Mouse (Mus musculus) gastrocnemius, adult 8-10 months (tissue): ENCODE measurements around the gene Sgsm3. TPM values are rescaled to one million over a fixed set of nuclear protein-coding genes. Genes with fewer than 3 reads are reported as not detected.

Source experiments
- DNase-seq, 2 experiments: peaks; one replicate each; pipeline ENCODE4 v3.0.0; 2022; ENCODE audit warnings: low spot score in 2 of 2
- total RNA-seq, 4 experiments: library from RNA; stranded (reverse); gene quantifications; 2 replicates each; pipeline ENCODE4 v1.2.4; 2022

Gene Sgsm3
- total RNA-seq, 4 experiments from 2014 or later: 14.9 to 22.1 (median 20.1) TPM

- no peak for DNase-seq
These were observed 2.0 kb downstream of the Sgsm3 start for GRCm38 (mm10) chr15:80979611-80980010.

GRCm38 (mm10) chr15:80981176-80981575 is 3.6 kb downstream of the Sgsm3 start:
- no peak for DNase-seq

- no peak for DNase-seq
These were observed 5.7 kb downstream of the Sgsm3 start for GRCm38 (mm10) chr15:80983264-80983663.

- no peak for DNase-seq
These were observed 10.8 kb downstream of the Sgsm3 start for GRCm38 (mm10) chr15:80988331-80988730.

GRCm38 (mm10) chr15:80989712-80990111 is 12.1 kb downstream of the Sgsm3 start:
- no peak for DNase-seq

- no peak for DNase-seq
These were observed 17.4 kb downstream of the Sgsm3 start for GRCm38 (mm10) chr15:80994959-80995358.

- DNase-seq: no peak
These were observed 18.7 kb downstream of the Sgsm3 start for GRCm38 (mm10) chr15:80996090-80996835.

GRCm38 (mm10) chr15:80997077-80997476 is 19.5 kb downstream of the Sgsm3 start:
- DNase-seq: no peak

GRCm38 (mm10) chr15:81000419-81001138 is 23.0 kb downstream of the Sgsm3 start:
- no peak for DNase-seq

GRCm38 (mm10) chr15:81006127-81006735 is 28.7 kb downstream of the Sgsm3 start:
- DNase-seq: no peak

GRCm38 (mm10) chr15:81007339-81007738 is 29.8 kb downstream of the Sgsm3 start:
- no peak for DNase-seq

- no peak for DNase-seq
These were observed 30.3 kb downstream of the Sgsm3 start for GRCm38 (mm10) chr15:81007905-81008304.

GRCm38 (mm10) chr15:81008689-81009123 is 31.1 kb downstream of the Sgsm3 start:
- DNase-seq: no peak

- DNase-seq: no peak
These were observed 32.5 kb downstream of the Sgsm3 start for GRCm38 (mm10) chr15:81010114-81010513.

GRCm38 (mm10) chr15:81011523-81011922 is 34.0 kb downstream of the Sgsm3 start:
- DNase-seq: no peak

GRCm38 (mm10) chr15:81012359-81012758 is 34.8 kb downstream of the Sgsm3 start:
- DNase-seq: no peak

GRCm38 (mm10) chr15:81013186-81013585 is 35.6 kb downstream of the Sgsm3 start:
- DNase-seq: no peak

- no peak for DNase-seq
These were observed 37.6 kb downstream of the Sgsm3 start for GRCm38 (mm10) chr15:81015068-81015744.

GRCm38 (mm10) chr15:81016488-81016887 is 38.9 kb downstream of the Sgsm3 start:
- no peak for DNase-seq

GRCm38 (mm10) chr15:81017308-81017707 is 39.7 kb downstream of the Sgsm3 start:
- DNase-seq: no peak

- no peak for DNase-seq
These were observed 43.8 kb downstream of the Sgsm3 start for GRCm38 (mm10) chr15:81021377-81021776.

GRCm38 (mm10) chr15:81022437-81022836 is 44.9 kb downstream of the Sgsm3 start:
- no peak for DNase-seq
